Mouse (Mus musculus) hindbrain, embryonic 12.5 days (tissue): ENCODE results near the gene Hyal2. TPM values are rescaled to one million over a fixed set of nuclear protein-coding genes. Genes with fewer than 3 reads are reported as not detected.

ENCODE experiments used
- ATAC-seq: fragments of 200-750 bp; cut with Nextera tagmentation; 2 replicates; pipeline ENCODE4 v1.8.0; 2017; ENCODE audit warnings: moderate TSS enrichment; ENCODE audit not compliant: low FRiP score
- H3K27ac ChIP-seq: fragments of 300-500 bp; sonication (generic); 2 replicates; pipeline ENCODE4 v1.5.1; 2016; ENCODE audit warnings: mild to moderate bottlenecking
- H3K27me3 ChIP-seq: fragments of 300-500 bp; sonication (generic); 2 replicates; pipeline ENCODE4 v1.6.1; 2016; ENCODE audit warnings: mild to moderate bottlenecking
- H3K36me3 ChIP-seq: fragments of 300-500 bp; sonication (generic); 2 replicates; pipeline ENCODE4 v1.6.1; 2016; ENCODE audit warnings: mild to moderate bottlenecking
- H3K4me1 ChIP-seq: fragments of 300-500 bp; sonication (generic); 2 replicates; pipeline ENCODE4 v1.6.1; 2016
- H3K4me2 ChIP-seq: fragments of 300-500 bp; sonication (generic); replicated peaks from 2 replicates; pipeline ENCODE4 v1.6.1; 2016; ENCODE audit warnings: mild to moderate bottlenecking
- H3K4me3 ChIP-seq: fragments of 300-500 bp; sonication (generic); 2 replicates; pipeline ENCODE4 v1.5.1; 2016; ENCODE audit warnings: mild to moderate bottlenecking
- H3K9ac ChIP-seq: fragments of 300-500 bp; sonication (generic); 2 replicates; pipeline ENCODE4 v1.6.1; 2016; ENCODE audit warnings: mild to moderate bottlenecking, moderate library complexity
- H3K9me3 ChIP-seq: fragments of 300-500 bp; sonication (generic); replicated peaks from 2 replicates; pipeline ENCODE4 v1.6.1; 2016; ENCODE audit warnings: mild to moderate bottlenecking
- WGBS: fragments of 180-500 bp; shearing (Covaris S2); methylation state at CpG from one replicate; pipeline ENCODE4 v1.1.7; 2016; 5-methylcytosine and 5-hydroxymethylcytosine counted together
- polyA plus RNA-seq: library from polyadenylated mRNA; unstranded; fragments of >200 nt; fragmentation: Nextera tagmentation; extraction: Ambion mirVana; gene quantifications from 2 replicates; pipeline ENCODE4 v1.2.1, GENCODE M21; 2016

The Hyal2 gene
- 105 and 109 TPM in 2 replicates for polyA plus RNA-seq

GRCm38 (mm10) chr9:107567702-107568319 is at the start of gene Hyal2:
Gene Hyal2 (plus strand): TSS chr9:107567945.
- Histone ChIP-seq H3K4me2 (peak within 1 kb of the TSS; percentile 93), H3K36me3 (peaks cover 39% of the 10 kb centered on the region), H3K27ac (peak within 1 kb of the TSS; percentile 87), H3K4me1 (peaks cover 53% of the 10 kb centered on the region), H3K4me3 (peak within 1 kb of the TSS; percentile 81), H3K27me3 (no peaks in the 10 kb centered on the region), H3K9me3 (no peaks in the 10 kb centered on the region), H3K9ac (peak within 1 kb of the TSS; percentile 95)
- ATAC-seq, result no peak
- WGBS, result 5% methylated on average over 18 of the region's 18 CpGs

- H3K9me3 ChIP-seq, result no peaks in the 10 kb centered on the region
- ATAC-seq, result 0 out of 2 replicates have a peak, but pooled peaks have one; percentile 18
- no peak overlapping the region for H3K4me2 ChIP-seq
- WGBS, result 45% methylated on average over 6 of the region's 6 CpGs
- H3K4me1 ChIP-seq, result peaks cover 20% of the 10 kb centered on the region
- H3K27ac ChIP-seq, result peak overlapping the region; percentile 26; the same call in 1 of the 2 replicates
- H3K4me3 ChIP-seq, result no peak overlapping the region
- H3K36me3 ChIP-seq, result no peaks in the 10 kb centered on the region
- peaks cover 21% of the 10 kb centered on the region for H3K27me3 ChIP-seq
- H3K9ac ChIP-seq, result no peak overlapping the region
Observed at GRCm38 (mm10) chr9:107520331-107520730, 47.4 kb upstream of the Hyal2 start.

GRCm38 (mm10) chr9:107521190-107521589 is 46.6 kb upstream of the Hyal2 start:
- ATAC-seq, result no peak
- Histone ChIP-seq H3K27ac (peak overlapping the region; percentile 26; the same call in 1 of the 2 replicates), H3K4me2 (no peak overlapping the region), H3K4me3 (no peak overlapping the region), H3K4me1 (peaks cover 20% of the 10 kb centered on the region), H3K9ac (peak overlapping the region; percentile 32; the same call in 1 of the 2 replicates), H3K27me3 (peaks cover 29% of the 10 kb centered on the region), H3K36me3 (no peaks in the 10 kb centered on the region), H3K9me3 (no peaks in the 10 kb centered on the region)
- 72% methylated on average over 5 of the region's 5 CpGs for WGBS

- Histone ChIP-seq H3K27me3 (peaks cover 36% of the 10 kb centered on the region), H3K4me3 (no peak overlapping the region), H3K36me3 (no peaks in the 10 kb centered on the region), H3K4me2 (peak overlapping the region; percentile 39), H3K9me3 (no peaks in the 10 kb centered on the region), H3K9ac (peak overlapping the region; percentile 41), H3K4me1 (peaks cover 27% of the 10 kb centered on the region), H3K27ac (peak overlapping the region; percentile 40; the same call in 1 of the 2 replicates)
- peak; percentile 49 for ATAC-seq
- 23% methylated on average over 25 of the region's 25 CpGs for WGBS
Observed at GRCm38 (mm10) chr9:107521711-107522399, 45.9 kb upstream of the Hyal2 start.

GRCm38 (mm10) chr9:107522400-107522711 is 45.4 kb upstream of the Hyal2 start:
- H3K36me3 ChIP-seq, result no peaks in the 10 kb centered on the region
- H3K9me3 ChIP-seq, result no peaks in the 10 kb centered on the region
- peak overlapping the region; percentile 40; the same call in 1 of the 2 replicates for H3K27ac ChIP-seq
- WGBS, result 37% methylated on average over 2 of the region's 2 CpGs
- H3K4me1 ChIP-seq, result peaks cover 32% of the 10 kb centered on the region
- H3K4me2 ChIP-seq, result peak overlapping the region; percentile 39
- H3K4me3 ChIP-seq, result no peak overlapping the region
- ATAC-seq, result peak; percentile 5; the same call in 1 of the 2 replicates
- peak overlapping the region; percentile 41; the same call in 1 of the 2 replicates for H3K9ac ChIP-seq
- H3K27me3 ChIP-seq, result peaks cover 41% of the 10 kb centered on the region

GRCm38 (mm10) chr9:107526198-107527026 is 41.3 kb upstream of the Hyal2 start:
- H3K9ac ChIP-seq, result peak overlapping the region; percentile 23; the same call in 1 of the 2 replicates
- WGBS, result 5% methylated on average over 44 of the region's 44 CpGs

GRCm38 (mm10) chr9:107533791-107534407 is 33.8 kb upstream of the Hyal2 start, which contains the start of gene Tmem115:
Gene Tmem115 (plus strand): TSS chr9:107533945.
- Histone ChIP-seq H3K4me3 (peak within 1 kb of the TSS; percentile 85), H3K36me3 (peaks cover 19% of the 10 kb centered on the region), H3K4me1 (peaks cover 32% of the 10 kb centered on the region), H3K9ac (peak within 1 kb of the TSS; percentile 88), H3K27me3 (peaks cover 7% of the 10 kb centered on the region), H3K9me3 (no peaks in the 10 kb centered on the region), H3K27ac (0 out of 2 replicates have a peak within 1 kb of the TSS, but pooled peaks have one; percentile 49), H3K4me2 (peak within 1 kb of the TSS; percentile 99)
- peak; percentile 98 for ATAC-seq
- WGBS, result under 1% methylated on average over 48 of the region's 48 CpGs

More at GRCm38 (mm10) chr9:107526198-107527026, 41.3 kb upstream of the Hyal2 start:
- H3K9me3 ChIP-seq, result no peaks in the 10 kb centered on the region
- H3K27ac ChIP-seq, result no peak overlapping the region
- peaks cover 28% of the 10 kb centered on the region for H3K4me1 ChIP-seq
- peak overlapping the region; percentile 51 for H3K4me2 ChIP-seq
- H3K36me3 ChIP-seq, result no peaks in the 10 kb centered on the region
- H3K4me3 ChIP-seq, result peak overlapping the region; percentile 28
- H3K27me3 ChIP-seq, result peaks cover 60% of the 10 kb centered on the region
- 0 out of 2 replicates have a peak, but pooled peaks have one; percentile 41 for ATAC-seq

- Histone ChIP-seq H3K36me3 (peaks cover 26% of the 10 kb centered on the region), H3K27me3 (peaks cover 4% of the 10 kb centered on the region), H3K9me3 (no peaks in the 10 kb centered on the region), H3K4me1 (peaks cover 32% of the 10 kb centered on the region), H3K4me2 (peak overlapping the region; percentile 99), H3K4me3 (peak overlapping the region; percentile 85), H3K27ac (no peak overlapping the region), H3K9ac (peak overlapping the region; percentile 88)
- ATAC-seq, result peak; percentile 26
- WGBS, result under 1% methylated on average over 40 of the region's 40 CpGs
Observed at GRCm38 (mm10) chr9:107534408-107535202, 33.1 kb upstream of the Hyal2 start.

GRCm38 (mm10) chr9:107538231-107538630 is 29.5 kb upstream of the Hyal2 start:
- H3K4me2 ChIP-seq, result no peak overlapping the region
- H3K9me3 ChIP-seq, result no peaks in the 10 kb centered on the region
- H3K9ac ChIP-seq, result no peak overlapping the region
- H3K27me3 ChIP-seq, result no peaks in the 10 kb centered on the region
- no peak for ATAC-seq
- no peak overlapping the region for H3K4me3 ChIP-seq
- 94% methylated on average over 7 of the region's 7 CpGs for WGBS
- H3K36me3 ChIP-seq, result peaks cover 31% of the 10 kb centered on the region
- peaks cover 52% of the 10 kb centered on the region for H3K4me1 ChIP-seq
- H3K27ac ChIP-seq, result no peak overlapping the region

GRCm38 (mm10) chr9:107538711-107539110 is 29.0 kb upstream of the Hyal2 start:
- H3K4me3 ChIP-seq, result no peak overlapping the region
- H3K9ac ChIP-seq, result no peak overlapping the region
- no peak for ATAC-seq
- H3K27ac ChIP-seq, result no peak overlapping the region
- H3K9me3 ChIP-seq, result no peaks in the 10 kb centered on the region
- peaks cover 50% of the 10 kb centered on the region for H3K4me1 ChIP-seq
- WGBS, result over 99% methylated on average over 3 of the region's 3 CpGs
- H3K36me3 ChIP-seq, result peaks cover 36% of the 10 kb centered on the region
- no peak overlapping the region for H3K4me2 ChIP-seq
- no peaks in the 10 kb centered on the region for H3K27me3 ChIP-seq

- H3K27me3 ChIP-seq, result no peaks in the 10 kb centered on the region
- no peak overlapping the region for H3K4me2 ChIP-seq
- H3K36me3 ChIP-seq, result peaks cover 48% of the 10 kb centered on the region
- H3K27ac ChIP-seq, result no peak overlapping the region
- H3K4me1 ChIP-seq, result peaks cover 47% of the 10 kb centered on the region
- H3K9ac ChIP-seq, result no peak overlapping the region
- no peaks in the 10 kb centered on the region for H3K9me3 ChIP-seq
- WGBS, result 93% methylated on average over 8 of the region's 8 CpGs
- no peak overlapping the region for H3K4me3 ChIP-seq
- no peak for ATAC-seq
Observed at GRCm38 (mm10) chr9:107539940-107540339, 27.8 kb upstream of the Hyal2 start.
